Mouse (Mus musculus) spleen, adult 2 months (tissue): Measurements from ENCODE around the gene Dnajb4. TPM values are rescaled to one million over a fixed set of nuclear protein-coding genes. Genes with fewer than 3 reads are reported as not detected.

ENCODE experiments used
- DNase-seq, 2 experiments: peaks; one replicate each; pipeline versions ENCODE4 v3.0.0 to v3.0.0-alpha.2; 2012 to 2021; ENCODE audit warnings: low spot score in 2 of 2, low read depth in 1 of 2
- H3K27ac ChIP-seq: fragments of 200-500 bp; 2 replicates; pipeline ENCODE4 v1.5.1; 2012; ENCODE audit warnings: low read length, inconsistent platforms; ENCODE audit not compliant: insufficient read depth
- H3K27me3 ChIP-seq: fragments of 200-500 bp; 2 replicates; pipeline ENCODE4 v1.6.1; 2012; ENCODE audit warnings: mild to moderate bottlenecking, moderate library complexity, low read length, inconsistent platforms; ENCODE audit not compliant: control insufficient read depth, insufficient read depth
- H3K36me3 ChIP-seq: fragments of 200-500 bp; 2 replicates; pipeline ENCODE4 v1.6.1; 2012; ENCODE audit warnings: mild to moderate bottlenecking, low read length, inconsistent platforms; ENCODE audit not compliant: control insufficient read depth, insufficient read depth
- H3K4me1 ChIP-seq: fragments of 200-500 bp; 2 replicates; pipeline ENCODE4 v1.6.1; 2011; ENCODE audit warnings: inconsistent platforms; ENCODE audit not compliant: control insufficient read depth, insufficient read depth, insufficient read length
- H3K4me3 ChIP-seq: fragments of 200-500 bp; 2 replicates; pipeline ENCODE4 v1.5.1; 2011; ENCODE audit warnings: mild to moderate bottlenecking, inconsistent platforms; ENCODE audit not compliant: insufficient read depth, insufficient read length; ENCODE audit errors: extremely low read depth
- CTCF ChIP-seq: fragments of 200-500 bp; IDR thresholded peaks from 2 replicates; pipeline ENCODE4 v1.5.1; 2011; ENCODE audit warnings: mild to moderate bottlenecking, inconsistent platforms; ENCODE audit not compliant: insufficient read depth, insufficient read length, insufficient replicate concordance; ENCODE audit errors: extremely low read depth
- POLR2A ChIP-seq: fragments of 200-500 bp; IDR thresholded peaks from 2 replicates; pipeline ENCODE4 v1.6.1; 2011; ENCODE audit warnings: low read depth, low read length, inconsistent platforms
- WGBS: fragments of 180-500 bp; shearing (Covaris S2); methylation state at CpG from one replicate; pipeline ENCODE4 v1.1.7; 2018; 5-methylcytosine and 5-hydroxymethylcytosine counted together
- polyA plus RNA-seq: library from polyadenylated mRNA; depleted of rRNA; stranded (reverse); fragments of >200 nt; gene quantifications from 2 replicates; pipeline ENCODE4 v1.2.3, GENCODE M21; 2012

Dnajb4 gene
- polyA plus RNA-seq, 1 experiment, result 2.4 TPM

DNA sequence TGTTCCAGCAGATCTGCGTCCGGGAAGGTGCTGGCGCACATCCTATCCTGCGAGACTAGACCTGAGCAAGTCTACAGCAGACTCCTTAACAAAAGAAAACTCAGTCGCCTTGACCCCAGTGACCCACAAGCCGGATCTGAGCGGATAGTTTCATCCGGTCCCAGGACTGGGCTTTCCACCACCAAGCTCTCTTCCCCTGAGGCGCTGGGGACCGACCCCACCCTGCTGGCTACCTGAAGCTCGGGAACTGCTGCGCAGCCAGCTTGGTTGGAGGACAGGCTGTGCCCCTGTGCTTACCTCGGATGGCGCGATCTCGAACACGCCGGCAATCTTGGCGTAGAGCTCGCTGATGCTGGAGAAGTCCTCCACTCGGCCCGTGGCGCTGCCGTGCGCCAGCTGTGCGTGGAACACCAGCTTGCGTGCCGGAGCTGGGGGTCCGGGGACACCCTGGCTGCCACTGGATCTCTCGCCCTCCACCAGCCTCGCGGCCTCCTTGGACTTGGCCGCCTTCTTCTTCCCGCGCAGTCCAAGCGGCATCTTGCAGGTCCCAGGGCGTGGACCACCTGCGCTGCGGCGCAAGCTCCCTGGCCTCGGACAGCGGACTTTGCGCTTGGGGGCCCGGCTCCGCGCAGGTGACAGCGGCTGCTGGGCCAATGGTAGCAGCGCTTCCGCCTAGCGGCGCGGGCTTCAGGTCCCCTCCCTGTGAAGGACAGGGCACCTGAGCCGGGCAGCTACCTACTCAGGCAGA is 44.6 kb downstream of the Dnajb4 start:
- H3K27ac ChIP-seq, result no peak overlapping the region
- 8% methylated on average over 53 of the region's 53 CpGs for WGBS
- peaks cover 3% of the 10 kb centered on the region for H3K4me1 ChIP-seq
- H3K27me3 ChIP-seq, result peaks cover 5% of the 10 kb centered on the region
- TF ChIP-seq POLR2A (no peak), CTCF (no peak)
- H3K4me3 ChIP-seq, result peak overlapping the region; percentile 41; the same call in 1 of the 2 replicates
- H3K36me3 ChIP-seq, result no peaks in the 10 kb centered on the region
- no peak for DNase-seq

DNA sequence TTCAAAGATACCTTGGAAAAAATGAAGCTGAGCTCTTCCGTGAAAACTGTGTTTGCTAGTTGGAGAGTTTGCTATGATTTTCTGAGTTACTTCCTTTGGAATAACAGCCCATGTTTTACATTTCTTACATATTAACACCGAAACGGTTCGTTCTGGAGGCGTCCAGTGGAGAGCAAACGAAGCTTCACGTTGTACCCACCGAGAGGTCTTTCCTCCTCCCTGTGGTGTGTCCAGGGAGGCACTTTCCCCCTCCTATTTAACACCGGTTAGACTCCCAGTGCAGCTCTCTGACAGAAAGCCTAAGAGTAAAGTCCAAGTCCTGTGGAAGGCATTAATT is 45.1 kb downstream of the Dnajb4 start:
- H3K27ac ChIP-seq, result no peak overlapping the region
- no peak overlapping the region for H3K4me3 ChIP-seq

GRCm38 (mm10) chr3:152163320-152163719 is 46.8 kb downstream of the Dnajb4 start:
- H3K27me3 ChIP-seq, result peaks cover 5% of the 10 kb centered on the region
- no peak for DNase-seq
- 90% methylated on average over 8 of the region's 8 CpGs for WGBS
- H3K36me3 ChIP-seq, result no peaks in the 10 kb centered on the region
- no peak overlapping the region for H3K27ac ChIP-seq
- TF ChIP-seq CTCF, result no peak
- no peak for TF ChIP-seq POLR2A
- H3K4me3 ChIP-seq, result no peak overlapping the region
- peaks cover 3% of the 10 kb centered on the region for H3K4me1 ChIP-seq

More for the DNA sequence above, 45.1 kb downstream of the Dnajb4 start:
- H3K27me3 ChIP-seq, result peaks cover 5% of the 10 kb centered on the region
- no peak for DNase-seq
- H3K4me1 ChIP-seq, result peaks cover 3% of the 10 kb centered on the region
- no peak for TF ChIP-seq POLR2A
- TF ChIP-seq CTCF, result no peak
- WGBS, result 51% methylated on average over 9 of the region's 9 CpGs
- H3K36me3 ChIP-seq, result no peaks in the 10 kb centered on the region

DNA sequence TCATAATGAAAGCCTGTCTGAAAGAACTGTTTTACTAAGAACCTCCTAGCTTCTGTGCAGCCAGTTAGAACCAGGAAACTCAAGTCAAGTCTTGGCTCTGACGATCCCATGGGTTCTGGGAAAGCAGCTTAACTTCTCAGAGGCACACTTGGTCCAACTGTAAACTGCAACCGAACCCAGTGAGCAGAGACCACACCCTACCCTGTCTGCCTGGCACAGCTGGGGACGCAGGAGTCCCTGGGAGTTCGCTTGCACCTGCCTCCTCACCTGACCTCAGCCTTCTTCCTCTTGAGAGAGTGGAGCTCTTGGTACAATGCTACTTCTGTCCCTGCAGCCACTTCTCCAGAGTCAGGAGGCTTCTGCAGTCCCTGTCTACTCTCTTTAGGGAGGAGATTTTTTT is 49.5 kb downstream of the Dnajb4 start:
- H3K27ac ChIP-seq, result no peak overlapping the region
- 40% methylated on average over 4 of the region's 4 CpGs for WGBS
- H3K4me1 ChIP-seq, result peaks cover 3% of the 10 kb centered on the region; the same call in 1 of the 2 replicates
- H3K27me3 ChIP-seq, result peaks cover 3% of the 10 kb centered on the region
- no peaks in the 10 kb centered on the region for H3K36me3 ChIP-seq
- TF ChIP-seq POLR2A (no peak), CTCF (no peak)
- H3K4me3 ChIP-seq, result no peak overlapping the region
- DNase-seq, result no peak

DNA sequence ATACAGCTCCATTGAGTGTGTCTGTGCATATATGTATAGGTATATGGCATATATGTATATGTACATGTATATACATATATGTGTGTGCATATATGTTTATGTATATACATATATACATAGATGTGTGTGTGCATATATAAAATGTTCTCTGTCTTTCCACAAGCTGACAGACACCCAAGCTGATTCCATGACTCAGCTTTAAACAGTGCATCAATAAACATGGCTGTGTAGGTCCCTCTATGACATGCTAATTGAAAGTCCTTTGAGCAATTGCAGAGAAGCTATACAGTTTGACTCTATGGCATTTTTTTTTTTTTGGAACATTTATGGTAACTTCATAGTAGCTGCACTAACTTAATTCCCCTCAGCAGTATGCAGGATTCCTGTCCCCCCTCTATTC is 50.8 kb downstream of the Dnajb4 start:
- H3K27me3 ChIP-seq, result no peaks in the 10 kb centered on the region
- no peak overlapping the region for H3K27ac ChIP-seq
- no peaks in the 10 kb centered on the region for H3K36me3 ChIP-seq
- TF ChIP-seq CTCF (no peak), POLR2A (no peak)
- DNase-seq, result no peak
- no peaks in the 10 kb centered on the region for H3K4me1 ChIP-seq
- no peak overlapping the region for H3K4me3 ChIP-seq

GRCm38 (mm10) chr3:152158344-152159291 is 51.5 kb downstream of the Dnajb4 start:
- no peak overlapping the region for H3K27ac ChIP-seq
- no peak for TF ChIP-seq POLR2A
- H3K4me1 ChIP-seq, result no peaks in the 10 kb centered on the region
- no peak overlapping the region for H3K4me3 ChIP-seq
- H3K27me3 ChIP-seq, result no peaks in the 10 kb centered on the region
- WGBS, result 80% methylated on average over 10 of the region's 10 CpGs
- H3K36me3 ChIP-seq, result no peaks in the 10 kb centered on the region
- no peak for DNase-seq
